Mouse (Mus musculus) CD4-positive, CD25-positive, alpha-beta regulatory T cell, adult 4 months (primary cell): ENCODE results near the gene Rad51b. TPM values are rescaled to one million over a fixed set of nuclear protein-coding genes. Genes with fewer than 3 reads are reported as not detected.

ENCODE experiments used
- ATAC-seq: one replicate; pipeline ENCODE4 v1.8.0; 2017
- polyA plus RNA-seq, 2 experiments: library from polyadenylated mRNA; unstranded; fragments of 100-300 nt; shearing (Covaris generic); gene quantifications; one replicate each; pipeline ENCODE4 v1.2.1; 2017

Rad51b gene
- polyA plus RNA-seq, 2 experiments from 2014 or later: 3.7 to 4.5 TPM

GRCm38 (mm10) chr12:79780745-79781144 lies 483.7 kb downstream of the Rad51b start:
- no peak for ATAC-seq

GRCm38 (mm10) chr12:79781788-79782187 lies 484.7 kb downstream of the Rad51b start:
- no peak for ATAC-seq

- no peak for ATAC-seq
Observed at GRCm38 (mm10) chr12:79782444-79783117, 485.5 kb downstream of the Rad51b start.

GRCm38 (mm10) chr12:79784159-79784558 lies 487.1 kb downstream of the Rad51b start:
- ATAC-seq: no peak

GRCm38 (mm10) chr12:79785691-79786090 lies 488.6 kb downstream of the Rad51b start:
- ATAC-seq: no peak

- no peak for ATAC-seq
Observed at GRCm38 (mm10) chr12:79787538-79787937, 490.5 kb downstream of the Rad51b start.

GRCm38 (mm10) chr12:79788340-79788739 lies 491.3 kb downstream of the Rad51b start:
- no peak for ATAC-seq

- no peak for ATAC-seq
Observed at GRCm38 (mm10) chr12:79789481-79789880, 492.4 kb downstream of the Rad51b start.

GRCm38 (mm10) chr12:79793382-79793781 lies 496.3 kb downstream of the Rad51b start:
- no peak for ATAC-seq

GRCm38 (mm10) chr12:79794802-79795201 lies 497.7 kb downstream of the Rad51b start:
- peak; percentile 77 for ATAC-seq

- ATAC-seq: no peak
Observed at GRCm38 (mm10) chr12:79796260-79796659, 499.2 kb downstream of the Rad51b start.

- peak; percentile 55 for ATAC-seq
Observed at GRCm38 (mm10) chr12:79796823-79797821, 500.0 kb downstream of the Rad51b start.

GRCm38 (mm10) chr12:79798488-79798887 lies 501.4 kb downstream of the Rad51b start:
- ATAC-seq: peak; percentile 25

GRCm38 (mm10) chr12:79799370-79799769 lies 502.3 kb downstream of the Rad51b start:
- no peak for ATAC-seq

- peak; percentile 77 for ATAC-seq
Observed at GRCm38 (mm10) chr12:79803670-79804069, 506.6 kb downstream of the Rad51b start.

- no peak for ATAC-seq
Observed at GRCm38 (mm10) chr12:79804776-79805524, 507.9 kb downstream of the Rad51b start.

- no peak for ATAC-seq
Observed at GRCm38 (mm10) chr12:79806990-79807389, 509.9 kb downstream of the Rad51b start.

- ATAC-seq: no peak
Observed at GRCm38 (mm10) chr12:79807410-79807847, 510.3 kb downstream of the Rad51b start.

- no peak for ATAC-seq
Observed at GRCm38 (mm10) chr12:79807938-79808401, 510.9 kb downstream of the Rad51b start.

GRCm38 (mm10) chr12:79808426-79809398 lies 511.6 kb downstream of the Rad51b start:
- ATAC-seq: no peak

- ATAC-seq: no peak
Observed at GRCm38 (mm10) chr12:79809518-79809917, 512.4 kb downstream of the Rad51b start.
